Mouse (Mus musculus) liver, adult 2 months (tissue): ENCODE data around the gene Dnajc21. TPM values are rescaled to one million over a fixed set of nuclear protein-coding genes. Genes with fewer than 3 reads are reported as not detected.
A peak's percentile ranks its signal among the peaks of the same experiment; 100 is the strongest.

ENCODE experiments used
- DNase-seq: peaks from one replicate; pipeline ENCODE4 v3.0.0-alpha.2; 2011; ENCODE audit warnings: low read depth, low spot score; ENCODE audit errors: extremely low read depth
- H3K27ac ChIP-seq: fragments of 200-500 bp; replicated peaks from 2 replicates; pipeline ENCODE4 v1.5.1; 2012; ENCODE audit warnings: low read depth, mild to moderate bottlenecking, control low read depth, inconsistent platforms, low read length; ENCODE audit not compliant: insufficient read depth
- H3K27me3 ChIP-seq: fragments of 200-500 bp; 2 replicates; pipeline ENCODE4 v1.6.1; 2012; ENCODE audit warnings: mild to moderate bottlenecking, moderate library complexity, low read length, inconsistent platforms; ENCODE audit not compliant: control insufficient read depth, insufficient read depth
- H3K36me3 ChIP-seq: fragments of 200-500 bp; 2 replicates; pipeline ENCODE4 v1.6.1; 2012; ENCODE audit warnings: low read length, inconsistent platforms; ENCODE audit not compliant: control insufficient read depth, insufficient read depth
- H3K4me1 ChIP-seq: fragments of 200-500 bp; 2 replicates; pipeline ENCODE4 v1.6.1; 2011; ENCODE audit warnings: low read length; ENCODE audit not compliant: control insufficient read depth, insufficient read depth
- H3K4me3 ChIP-seq: fragments of 200-500 bp; 2 replicates; pipeline ENCODE4 v1.5.1; 2011; ENCODE audit warnings: low read depth, mild to moderate bottlenecking, control low read depth, low read length, moderate library complexity; ENCODE audit not compliant: insufficient read depth
- H3K79me2 ChIP-seq: fragments of 200-500 bp; 2 replicates; pipeline ENCODE4 v1.6.1; 2012; ENCODE audit warnings: inconsistent platforms, mild to moderate bottlenecking, low read length, moderate library complexity; ENCODE audit not compliant: control insufficient read depth, insufficient read depth
- H3K9ac ChIP-seq: fragments of 200-500 bp; 2 replicates; pipeline ENCODE4 v1.6.1; 2012; ENCODE audit warnings: low read depth, mild to moderate bottlenecking, control low read depth, inconsistent platforms, low read length
- CTCF ChIP-seq: fragments of 200-500 bp; IDR thresholded peaks from 2 replicates; pipeline ENCODE4 v1.5.1; 2011; ENCODE audit warnings: low read depth, low read length, control low read depth
- POLR2A ChIP-seq: fragments of 200-500 bp; IDR thresholded peaks from 2 replicates; pipeline ENCODE4 v1.6.1; 2011; ENCODE audit warnings: low read length, control low read depth; ENCODE audit not compliant: insufficient read depth; ENCODE audit errors: extremely low read depth
- WGBS: fragments of 180-500 bp; shearing (Covaris S2); methylation state at CpG from one replicate; pipeline ENCODE4 v1.1.7; 2018; 5-methylcytosine and 5-hydroxymethylcytosine counted together
- polyA plus RNA-seq: library from polyadenylated mRNA; depleted of rRNA; stranded (reverse); fragments of >200 nt; gene quantifications from 2 replicates; pipeline ENCODE4 v1.2.3, GENCODE M21; 2012
- total RNA-seq: library from RNA; depleted of rRNA; stranded (reverse); fragments of >200 nt; gene quantifications from 2 replicates; pipeline ENCODE4 v1.2.3, GENCODE M21; 2014

The Dnajc21 gene
- total and polyA plus RNA-seq, 2 experiments: 0.76 to 7.6 TPM

GRCm38 (mm10) chr15:10447102-10447501 is 23.2 kb downstream of the Dnajc21 start:
- Histone ChIP-seq H3K4me3 (no peak overlapping the region), H3K27me3 (no peaks in the 10 kb centered on the region), H3K9ac (no peak overlapping the region), H3K36me3 (peaks cover 37% of the 10 kb centered on the region), H3K27ac (no peak overlapping the region), H3K79me2 (no peaks in the 10 kb centered on the region), H3K4me1 (no peaks in the 10 kb centered on the region)
- no peak for TF ChIP-seq CTCF
- TF ChIP-seq POLR2A: no peak
- no peak for DNase-seq
- 91% methylated on average over 3 of the region's 3 CpGs for WGBS

- Histone ChIP-seq H3K36me3 (peaks cover 26% of the 10 kb centered on the region), H3K4me3 (no peak overlapping the region), H3K27me3 (no peaks in the 10 kb centered on the region), H3K4me1 (no peaks in the 10 kb centered on the region), H3K79me2 (no peaks in the 10 kb centered on the region), H3K27ac (no peak overlapping the region), H3K9ac (no peak overlapping the region)
- 84% methylated on average over 1 of the region's 1 CpGs for WGBS
- no peak for DNase-seq
- TF ChIP-seq POLR2A: no peak
- TF ChIP-seq CTCF: no peak
These were observed 28.0 kb downstream of the Dnajc21 start for GRCm38 (mm10) chr15:10442275-10442674.

DNA sequence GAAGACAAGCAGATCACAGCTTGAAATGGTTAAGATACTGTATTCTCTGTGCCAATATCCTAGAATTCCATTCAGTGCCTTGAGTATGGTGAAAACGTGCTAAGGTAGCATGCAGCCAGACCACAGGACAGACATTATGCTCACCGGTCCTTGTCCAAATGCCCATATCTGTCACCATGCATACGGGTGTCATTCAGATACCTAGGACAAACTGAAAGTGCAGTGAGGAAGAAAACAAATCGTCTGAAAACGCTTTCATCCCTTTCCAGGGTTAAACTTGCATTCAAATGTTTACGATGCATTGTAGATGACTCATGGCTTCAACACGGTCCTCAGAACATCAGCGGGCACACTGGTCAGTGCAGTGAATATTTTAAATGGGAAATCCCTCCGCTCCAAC is 28.8 kb downstream of the Dnajc21 start:
- no peak for TF ChIP-seq POLR2A
- TF ChIP-seq CTCF: no peak
- H3K36me3 ChIP-seq: peaks cover 21% of the 10 kb centered on the region
- DNase-seq: no peak
- no peak overlapping the region for H3K4me3 ChIP-seq
- no peak overlapping the region for H3K27ac ChIP-seq
- H3K79me2 ChIP-seq: no peaks in the 10 kb centered on the region
- 86% methylated on average over 9 of the region's 9 CpGs for WGBS
- no peak overlapping the region for H3K9ac ChIP-seq
- H3K4me1 ChIP-seq: no peaks in the 10 kb centered on the region
- H3K27me3 ChIP-seq: no peaks in the 10 kb centered on the region

GRCm38 (mm10) chr15:10439963-10440362 is 30.4 kb downstream of the Dnajc21 start:
- peak; percentile 26 for DNase-seq
- H3K27ac ChIP-seq: no peak overlapping the region
- H3K9ac ChIP-seq: no peak overlapping the region
- no peaks in the 10 kb centered on the region for H3K79me2 ChIP-seq
- WGBS: 69% methylated on average over 6 of the region's 6 CpGs
- TF ChIP-seq POLR2A (no peak), CTCF (peak; percentile 20; the same call in 1 of the 2 replicates)
- H3K4me1 ChIP-seq: no peaks in the 10 kb centered on the region
- no peak overlapping the region for H3K4me3 ChIP-seq
- H3K27me3 ChIP-seq: no peaks in the 10 kb centered on the region
- H3K36me3 ChIP-seq: peaks cover 20% of the 10 kb centered on the region

DNA sequence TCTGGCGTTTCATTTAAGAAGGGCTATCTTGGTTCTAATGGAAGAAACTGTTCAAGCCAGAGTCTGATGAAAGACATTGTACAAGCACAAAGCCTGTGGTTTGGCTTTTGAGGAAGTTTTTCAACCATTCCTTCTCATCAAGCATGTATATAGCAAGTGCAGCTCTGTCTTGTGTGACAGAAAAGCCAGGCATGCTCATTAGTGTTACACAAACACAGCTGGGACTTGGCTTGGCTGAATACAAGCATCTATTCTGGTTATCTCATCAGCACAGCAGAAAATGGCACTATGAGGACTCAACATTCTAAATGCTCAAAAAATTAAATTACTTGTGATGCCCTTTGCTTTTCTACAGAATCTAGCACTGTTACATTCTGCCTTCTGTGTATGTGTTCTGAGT is 33.4 kb downstream of the Dnajc21 start:
- WGBS: 81% methylated on average over 1 of the region's 1 CpGs
- no peak for DNase-seq

DNA sequence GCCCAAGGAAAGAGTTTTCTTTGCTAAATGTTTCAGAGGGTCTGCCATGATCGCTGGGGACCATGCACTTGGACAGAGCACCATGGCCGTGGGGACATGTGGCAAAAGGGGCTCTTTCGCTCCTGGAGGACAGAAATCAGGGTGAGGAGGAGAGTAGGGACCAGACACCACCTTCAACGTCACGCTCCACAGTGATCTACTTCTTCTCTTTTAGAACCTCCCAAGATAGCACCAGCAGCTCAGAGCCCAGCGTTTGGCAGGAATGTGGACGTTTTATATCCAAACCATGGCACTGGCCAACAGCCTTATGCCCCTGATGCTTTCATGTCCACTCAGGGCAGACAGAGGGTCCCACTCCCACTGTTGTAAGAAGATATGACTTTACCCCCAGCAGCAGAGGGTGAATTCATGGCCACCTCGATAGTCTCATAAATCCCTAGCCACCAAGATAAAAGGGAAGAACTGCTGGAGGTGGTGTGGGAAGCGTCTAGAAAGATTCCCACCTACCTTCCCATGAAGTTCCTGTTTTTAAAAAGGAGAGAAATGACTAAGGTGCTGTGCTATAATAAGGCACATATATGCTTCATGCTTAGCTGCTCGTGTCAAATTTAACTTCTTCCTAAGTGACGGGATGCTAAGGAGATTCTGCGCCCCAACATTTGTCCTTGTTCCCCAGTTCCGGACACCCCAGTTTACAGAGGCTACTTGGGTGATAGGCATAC is 43.6 kb downstream of the Dnajc21 start:
- DNase-seq: no peak
- Histone ChIP-seq H3K27me3 (no peaks in the 10 kb centered on the region), H3K79me2 (no peaks in the 10 kb centered on the region), H3K36me3 (no peaks in the 10 kb centered on the region), H3K9ac (no peak overlapping the region), H3K4me3 (no peak overlapping the region), H3K27ac (no peak overlapping the region), H3K4me1 (peaks cover under 1% of the 10 kb centered on the region; the same call in 1 of the 2 replicates)
- TF ChIP-seq CTCF: no peak
- no peak for TF ChIP-seq POLR2A
- WGBS: 92% methylated on average over 13 of the region's 13 CpGs

More for the DNA sequence above, 33.4 kb downstream of the Dnajc21 start:
- no peak for TF ChIP-seq POLR2A
- TF ChIP-seq CTCF: no peak
- no peak overlapping the region for H3K9ac ChIP-seq
- H3K27me3 ChIP-seq: no peaks in the 10 kb centered on the region
- H3K27ac ChIP-seq: no peak overlapping the region
- no peaks in the 10 kb centered on the region for H3K79me2 ChIP-seq
- peaks cover 11% of the 10 kb centered on the region for H3K36me3 ChIP-seq
- no peak overlapping the region for H3K4me3 ChIP-seq
- no peaks in the 10 kb centered on the region for H3K4me1 ChIP-seq
